Mouse (Mus musculus) CD4-positive helper T cell, adult 2 months (primary cell): Measurements from ENCODE around the gene Hoxa11.

Experiments
- DNase-seq: peaks from one replicate; pipeline ENCODE4 v3.0.0-alpha.2; 2012; ENCODE audit warnings: low read depth, missing footprints, low spot score

Gene Hoxa11

DNA sequence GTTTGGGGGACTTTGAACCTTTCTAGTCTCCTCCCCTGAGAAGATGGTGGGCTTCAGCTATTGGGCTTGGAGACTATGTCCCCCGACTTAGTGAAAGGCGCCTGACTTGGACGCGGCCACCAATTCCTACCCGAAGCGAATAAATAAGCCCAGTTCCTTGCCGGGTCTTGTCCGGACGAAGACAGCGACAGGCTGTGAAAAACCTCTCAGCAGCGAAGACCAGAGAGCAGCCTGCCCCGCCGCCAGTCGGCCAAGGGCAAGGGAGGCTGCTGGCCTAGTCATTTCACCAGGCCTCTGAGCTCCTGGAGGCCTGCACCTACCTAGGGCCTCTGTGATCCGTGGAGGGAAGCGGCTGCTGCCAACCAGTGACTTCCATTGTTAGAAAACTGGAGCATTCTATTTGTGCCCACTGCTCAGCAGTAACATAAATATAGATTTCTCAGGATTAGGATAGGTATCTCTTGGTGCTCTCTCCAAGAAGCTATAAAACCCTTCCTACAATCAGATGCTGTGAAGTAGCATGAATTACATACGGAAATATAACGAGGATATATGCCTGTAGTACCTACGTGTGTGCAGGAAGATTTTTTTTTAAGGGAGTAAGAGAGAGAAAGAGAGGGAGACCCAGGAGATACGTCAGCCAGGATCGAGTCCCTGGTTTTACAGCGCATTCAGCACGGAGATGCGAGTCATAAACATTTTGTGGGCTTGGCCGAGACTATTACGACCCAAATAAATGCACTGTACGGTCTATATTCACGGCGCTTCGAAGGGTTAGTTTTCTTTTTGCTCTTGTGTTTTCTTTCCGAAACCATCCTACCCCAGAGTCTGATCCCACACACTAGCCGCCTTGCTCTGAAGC is 25.4 kb downstream of the Hoxa11 start:
- no peak for DNase-seq

DNA sequence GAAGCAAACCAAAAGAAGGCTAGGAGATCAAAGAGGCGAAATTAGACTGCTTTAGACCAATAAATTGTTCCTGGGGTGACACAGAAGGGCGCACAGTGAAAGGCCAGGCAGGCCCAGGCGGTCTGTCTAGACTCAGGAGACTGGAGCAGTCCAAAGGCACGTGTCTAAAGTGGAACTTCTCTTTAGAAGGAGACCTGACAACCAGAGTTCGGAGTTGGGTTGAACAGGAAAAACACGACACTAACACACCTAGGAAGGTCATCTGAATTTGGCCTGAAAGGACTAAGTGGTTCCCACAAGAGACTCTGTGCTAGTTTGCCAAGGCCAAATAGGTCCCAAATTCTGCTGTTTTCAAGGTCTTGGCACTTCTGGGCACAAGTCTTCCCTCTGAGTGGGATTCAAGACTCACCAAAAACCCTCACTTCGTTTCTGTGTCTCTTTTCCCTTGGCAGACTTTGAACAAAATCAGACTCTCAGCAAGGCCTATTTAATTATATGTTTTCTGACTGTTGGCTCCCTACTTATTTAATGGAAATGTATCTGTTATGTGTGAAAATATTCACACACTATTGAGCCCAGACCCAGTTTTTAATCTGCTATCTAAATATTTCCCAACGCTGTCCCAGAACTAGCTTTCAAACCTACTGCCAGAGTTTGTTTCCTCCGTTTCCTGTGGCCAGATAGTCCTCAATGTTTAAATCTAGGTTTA is 26.2 kb downstream of the Hoxa11 start:
- DNase-seq: no peak

DNA sequence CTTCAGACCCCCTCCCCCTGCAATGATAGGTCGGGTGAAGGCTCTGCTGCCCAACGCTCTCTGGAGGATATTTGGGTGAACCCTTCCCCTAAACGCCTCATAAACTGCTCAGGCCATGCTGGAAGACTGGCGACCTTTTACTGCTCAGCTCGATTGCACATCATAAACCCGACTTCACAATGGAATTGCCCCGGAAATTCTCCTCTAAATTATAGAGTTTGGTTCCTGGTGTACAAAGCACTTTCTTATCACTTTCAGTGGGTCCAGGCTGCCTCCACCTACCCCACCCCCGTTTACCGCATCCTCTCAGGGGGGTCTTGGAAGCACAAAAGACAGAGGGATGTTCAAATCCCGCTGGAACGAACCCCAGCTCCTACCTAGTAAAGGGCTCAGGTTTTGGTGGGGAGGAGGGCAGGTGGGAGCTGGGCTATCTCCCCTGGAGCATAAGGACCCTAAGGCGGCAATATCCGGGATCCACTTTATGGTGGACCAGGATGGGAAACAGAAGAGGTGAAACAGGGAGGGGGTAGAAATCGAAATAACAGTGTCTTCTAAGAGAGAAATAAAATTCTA is 26.9 kb downstream of the Hoxa11 start:
- DNase-seq: no peak

DNA sequence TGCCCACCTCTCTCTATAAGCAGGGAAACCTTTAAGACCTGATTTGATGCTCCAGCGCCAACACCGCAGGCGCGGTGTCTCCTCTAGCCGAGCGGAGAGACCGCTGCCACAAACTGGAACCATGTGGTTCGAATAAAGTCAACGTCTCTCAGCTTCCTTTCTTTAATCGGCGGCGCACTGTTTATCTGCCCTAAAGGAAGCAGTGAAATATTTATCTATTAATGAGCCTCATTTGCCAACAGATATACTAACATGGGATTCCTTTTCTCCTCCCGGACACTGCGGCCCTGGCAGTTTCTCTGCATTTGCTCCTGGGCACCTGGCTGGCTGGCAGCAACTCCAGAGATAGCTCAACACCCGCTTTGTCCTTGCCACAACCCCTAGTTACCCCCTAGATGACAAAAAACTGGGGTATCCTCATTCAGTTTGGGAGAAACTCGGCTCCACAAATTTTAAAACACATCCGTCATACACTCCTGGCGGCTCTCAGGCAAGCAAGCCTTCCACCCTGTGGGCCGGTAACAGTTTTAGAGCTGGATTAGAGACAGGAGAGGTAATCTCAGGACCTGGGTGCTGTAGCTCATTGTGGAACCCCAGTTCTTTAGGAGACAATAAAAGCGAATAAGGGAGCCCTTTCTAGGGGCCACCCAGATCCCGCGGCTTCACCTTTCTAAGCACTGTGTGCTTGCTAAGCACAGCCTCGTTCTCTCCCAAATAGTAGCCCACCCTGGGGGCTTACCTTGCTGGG is 27.5 kb downstream of the Hoxa11 start:
- DNase-seq: peak; percentile 27

DNA sequence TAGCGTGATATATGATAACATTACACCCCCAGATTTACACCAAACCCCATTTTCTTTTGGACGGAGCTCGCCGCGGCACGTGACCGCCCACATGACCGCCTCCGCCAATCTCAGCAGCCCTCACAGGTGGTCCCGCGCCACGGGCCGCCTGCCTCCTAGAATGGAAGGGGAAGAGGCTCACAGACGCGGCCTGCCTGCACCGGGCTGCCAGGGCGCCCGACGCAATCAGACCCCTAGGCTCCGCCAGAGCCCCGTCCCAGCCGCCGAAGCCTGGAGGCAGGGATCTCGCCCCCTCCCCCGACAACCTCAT is 28.2 kb downstream of the Hoxa11 start:
- peak; percentile 58 for DNase-seq

DNA sequence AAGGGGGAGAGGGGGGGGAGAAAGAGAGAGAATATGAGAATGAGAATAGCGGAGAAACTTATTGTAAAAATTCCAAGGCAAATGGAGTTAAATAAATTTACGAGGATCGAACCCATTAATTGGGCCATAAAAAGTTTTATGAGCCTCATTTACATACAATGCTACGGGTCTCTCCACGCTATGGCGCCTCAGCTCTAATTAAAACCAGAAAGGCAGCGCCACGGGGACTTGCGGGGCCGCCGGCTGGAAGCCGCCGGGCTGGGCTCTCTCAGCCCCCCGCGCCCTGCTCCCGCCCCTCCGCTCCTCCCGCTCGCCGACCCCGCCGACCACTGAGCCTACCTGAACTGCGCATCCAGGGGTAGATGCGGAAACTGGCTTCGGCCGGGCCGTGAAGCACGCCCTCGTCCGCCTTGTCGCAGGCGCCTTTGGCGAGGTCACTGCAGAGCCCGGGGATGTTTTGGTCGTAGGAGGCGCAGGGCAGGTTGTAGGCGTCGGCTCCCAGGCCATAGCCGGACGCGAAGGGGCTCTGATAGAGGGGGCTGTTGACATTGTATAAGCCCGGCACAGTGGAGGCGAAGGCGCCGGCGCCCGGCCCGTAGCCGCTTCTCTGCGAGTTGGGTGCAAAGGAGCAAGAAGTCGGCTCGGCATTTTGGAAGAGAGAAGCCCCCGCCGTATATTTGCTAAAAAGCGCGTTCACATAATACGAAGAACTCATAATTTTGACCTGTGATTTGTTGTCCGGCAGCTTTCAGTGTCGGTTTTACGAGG is 28.7 kb downstream of the Hoxa11 start:
- peak; percentile 33 for DNase-seq

DNA sequence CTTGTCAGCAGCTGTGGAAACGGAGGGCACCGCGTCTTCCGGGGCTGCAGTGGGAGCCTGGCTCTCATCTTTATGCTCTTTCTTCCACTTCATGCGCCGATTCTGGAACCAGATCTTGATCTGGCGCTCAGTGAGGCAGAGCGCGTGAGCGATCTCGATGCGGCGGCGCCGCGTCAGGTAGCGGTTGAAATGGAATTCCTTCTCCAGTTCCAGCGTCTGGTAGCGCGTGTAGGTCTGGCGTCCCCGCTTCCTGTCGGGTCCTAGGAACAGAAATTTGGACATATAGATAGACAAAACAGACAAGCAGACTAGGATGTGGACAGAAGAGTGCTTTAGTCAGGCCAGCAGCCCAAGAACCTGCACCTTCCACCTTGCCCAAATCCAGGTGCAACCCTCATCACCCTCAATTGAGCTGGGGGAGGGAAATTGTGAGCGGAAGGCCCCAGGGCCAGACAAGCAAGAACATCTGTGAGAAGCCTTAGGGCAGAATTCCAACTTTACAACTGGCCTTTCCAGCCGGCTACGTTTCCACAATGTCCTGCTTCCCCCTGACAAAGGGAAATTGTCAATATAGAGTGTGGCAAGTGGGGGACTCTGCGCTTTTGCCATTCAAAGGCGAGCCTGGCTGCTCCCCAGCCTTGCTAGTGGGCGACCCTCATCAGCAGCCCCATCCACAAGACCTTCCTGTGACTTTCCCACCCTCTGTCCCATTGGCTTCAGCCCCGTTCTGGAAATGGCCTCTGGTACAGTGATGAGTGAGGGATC is 29.7 kb downstream of the Hoxa11 start:
- no peak for DNase-seq

DNA sequence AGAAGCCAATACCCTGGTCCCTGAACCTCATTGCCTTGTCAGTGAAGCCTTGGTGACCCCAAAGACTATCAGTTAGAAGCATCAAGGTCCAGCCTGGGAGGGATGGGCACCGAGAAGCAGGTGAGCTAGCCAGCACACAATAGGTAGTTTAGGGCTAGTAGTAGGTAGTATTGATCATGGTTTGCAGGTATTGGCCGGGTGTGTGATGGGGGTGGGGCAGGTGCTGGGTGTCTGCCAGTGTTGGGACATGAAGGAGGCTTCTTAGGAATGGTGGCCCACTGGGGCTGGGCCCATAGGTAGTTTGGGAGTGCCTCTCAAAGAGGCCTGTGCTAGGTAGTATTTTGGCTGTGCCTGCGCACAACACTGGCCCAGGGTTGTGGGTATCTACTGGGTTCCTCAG is 30.5 kb downstream of the Hoxa11 start:
- no peak for DNase-seq

DNA sequence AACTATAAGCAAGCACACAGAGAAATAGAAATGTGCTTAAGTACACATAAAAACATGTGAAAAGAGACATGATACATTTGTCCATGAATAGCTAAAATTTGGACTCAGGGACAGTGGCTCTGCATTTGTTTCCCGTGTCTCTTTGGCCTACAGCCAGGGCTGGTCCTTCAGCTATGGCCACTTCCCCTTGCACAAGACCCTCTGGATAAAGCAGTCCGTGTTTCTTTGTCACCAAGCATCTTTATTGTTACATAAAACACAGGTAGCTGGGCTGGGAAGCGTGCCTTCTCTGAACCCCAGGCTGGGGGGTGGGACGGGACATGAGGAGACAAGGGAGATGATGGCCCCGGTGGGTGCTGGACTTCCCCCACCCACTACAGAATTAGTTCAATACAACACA is 31.3 kb downstream of the Hoxa11 start:
- DNase-seq: no peak

DNA sequence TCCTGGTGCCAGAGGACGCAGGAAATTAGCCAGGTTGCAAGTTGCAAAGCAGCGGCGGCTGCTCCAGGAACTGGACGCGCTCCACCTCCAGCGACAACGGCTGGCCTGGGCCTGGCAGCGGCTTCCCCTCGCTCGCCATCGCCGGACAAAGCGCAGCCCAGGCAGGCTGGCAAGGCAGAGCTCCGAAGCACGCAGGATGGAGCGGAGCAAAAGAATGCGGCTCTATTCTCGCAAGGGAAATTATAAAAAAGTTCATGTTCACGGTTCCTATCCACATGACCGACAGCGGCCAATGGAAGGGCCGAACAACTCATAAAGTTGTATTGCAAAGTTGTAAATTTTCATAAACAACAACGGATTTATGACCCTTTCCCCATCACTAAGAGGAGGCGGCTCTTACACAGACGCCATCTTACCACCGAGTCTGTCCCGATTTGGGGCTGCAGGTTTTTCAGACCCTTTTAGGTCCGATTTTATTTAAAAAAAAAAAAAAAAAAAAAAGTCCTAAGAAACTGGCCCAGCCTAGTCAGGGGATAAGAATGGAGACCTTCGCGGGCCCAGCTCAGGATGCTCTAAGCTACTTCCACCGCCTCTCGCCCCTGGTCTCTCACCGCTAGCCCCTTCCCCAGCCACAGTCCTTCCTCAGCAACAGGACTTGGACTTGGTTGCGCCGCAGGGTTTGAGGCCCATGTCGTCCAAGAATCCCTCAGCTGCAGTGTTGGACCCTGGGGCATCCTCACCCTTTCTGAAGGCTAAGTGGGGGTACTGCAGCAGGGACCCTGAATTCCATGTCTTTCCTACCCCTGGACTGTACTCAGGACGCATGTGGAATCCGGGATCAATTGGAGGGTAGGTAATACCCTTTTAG is 32.3 kb downstream of the Hoxa11 start, which contains the start of the genes Hoxa3 and Gm28308:
Gene Hoxa3 (minus strand): TSS at position 218 of the 868 bp plus-strand sequence.
Gene Gm28308 (minus strand): TSS at position 221 of the 868 bp plus-strand sequence.
- DNase-seq: no peak

DNA sequence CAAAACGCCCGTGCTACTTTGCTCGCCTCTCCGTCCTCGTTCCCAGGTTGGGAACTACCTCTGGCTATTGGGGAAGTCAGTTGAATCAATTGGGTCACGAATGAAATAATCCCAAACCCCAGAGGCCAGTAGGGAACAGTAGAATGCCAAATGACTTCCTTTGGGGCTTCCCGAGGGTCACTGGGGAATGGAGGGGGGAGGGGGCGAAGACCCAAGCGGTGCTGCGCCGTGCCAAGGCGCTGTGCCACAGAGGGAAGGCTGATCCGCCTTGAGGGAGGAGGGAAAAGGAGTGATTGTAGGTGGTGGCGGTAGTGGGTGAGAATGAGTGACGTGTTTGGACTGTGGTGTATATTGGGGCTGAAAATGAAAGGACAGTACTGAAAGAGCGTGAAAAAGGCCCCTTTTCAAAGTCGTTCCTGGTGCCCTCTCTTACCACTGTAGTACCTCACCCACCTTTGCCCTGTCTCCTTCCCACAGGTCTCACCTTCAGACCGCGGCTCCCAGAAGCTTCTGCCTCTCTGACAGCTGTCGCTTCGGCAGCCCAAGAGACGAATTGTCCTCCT is 33.0 kb downstream of the Hoxa11 start:
- DNase-seq: peak; percentile 41

DNA sequence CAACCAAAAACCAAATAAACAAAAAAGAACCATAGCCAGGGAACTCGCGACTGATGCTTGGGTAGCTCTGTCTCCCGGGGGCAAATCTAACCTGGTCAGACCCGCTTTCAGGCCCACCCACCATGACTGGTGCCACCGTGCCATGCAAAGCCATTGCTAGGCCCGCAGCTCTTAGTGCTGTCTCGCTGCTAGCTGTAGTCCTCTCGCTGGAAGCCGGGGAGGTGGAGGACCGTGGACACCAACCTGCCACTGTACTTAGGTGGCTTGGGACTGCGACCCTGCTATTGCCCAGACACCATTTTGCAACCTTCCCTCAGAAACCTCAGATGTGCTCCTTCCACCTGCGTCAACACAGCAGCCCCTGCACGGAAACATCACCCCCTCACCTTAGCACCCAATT is 33.6 kb downstream of the Hoxa11 start:
- DNase-seq: no peak

DNA sequence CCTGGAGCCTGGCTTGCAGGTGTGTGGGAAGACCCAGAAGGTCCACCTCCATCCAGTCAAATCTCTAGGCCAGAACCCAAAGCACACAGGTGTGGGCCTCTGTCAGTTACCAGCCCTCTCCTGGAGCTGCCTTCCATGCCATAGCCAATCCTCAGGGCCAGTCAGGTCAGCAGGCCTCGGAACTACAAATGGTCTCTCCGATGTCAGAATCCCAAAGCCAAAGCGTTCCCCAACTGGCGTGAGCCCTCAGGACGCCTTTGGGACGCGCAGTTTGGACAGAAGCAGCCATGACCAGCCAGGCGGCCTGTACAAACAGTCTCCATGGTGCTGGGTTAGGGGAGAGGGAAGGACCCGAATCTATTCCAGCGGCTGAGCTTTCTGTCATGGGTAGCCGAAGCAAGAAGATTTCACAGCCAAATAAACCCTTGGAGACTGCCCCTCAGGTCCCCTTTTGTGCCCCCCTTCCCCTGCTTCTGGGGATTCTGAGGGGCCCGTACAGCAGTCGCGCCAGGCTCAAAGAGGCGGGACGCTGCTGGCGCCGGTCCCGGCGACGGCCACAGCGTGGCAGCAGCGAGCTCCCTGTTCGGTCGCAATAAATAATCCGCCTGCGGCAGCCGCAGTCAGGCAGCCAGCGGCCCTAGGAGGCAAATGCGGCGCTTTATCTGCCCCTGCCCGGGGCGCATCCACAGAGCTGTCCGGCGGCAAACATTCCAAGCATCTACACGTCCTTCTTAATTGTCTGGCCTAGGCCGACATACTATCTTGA is 34.3 kb downstream of the Hoxa11 start:
- DNase-seq: peak; percentile 71

DNA sequence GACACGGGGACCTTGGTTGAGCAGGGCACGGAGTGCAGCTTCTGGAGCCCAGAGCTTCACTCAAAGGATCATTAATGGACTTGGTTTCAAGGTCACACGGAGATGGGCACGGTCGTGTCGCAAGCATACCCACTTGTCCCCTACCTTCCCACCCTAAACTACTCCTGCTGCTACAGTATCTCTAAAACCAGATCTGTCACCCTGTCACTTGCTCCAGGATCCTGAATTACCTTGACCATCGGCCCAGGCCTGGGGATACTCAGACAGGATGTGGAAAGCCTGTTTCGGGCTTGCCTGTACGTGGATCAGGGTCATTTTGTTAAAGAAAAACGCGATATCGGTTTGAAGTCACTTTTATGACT is 35.9 kb downstream of the Hoxa11 start:
- no peak for DNase-seq

DNA sequence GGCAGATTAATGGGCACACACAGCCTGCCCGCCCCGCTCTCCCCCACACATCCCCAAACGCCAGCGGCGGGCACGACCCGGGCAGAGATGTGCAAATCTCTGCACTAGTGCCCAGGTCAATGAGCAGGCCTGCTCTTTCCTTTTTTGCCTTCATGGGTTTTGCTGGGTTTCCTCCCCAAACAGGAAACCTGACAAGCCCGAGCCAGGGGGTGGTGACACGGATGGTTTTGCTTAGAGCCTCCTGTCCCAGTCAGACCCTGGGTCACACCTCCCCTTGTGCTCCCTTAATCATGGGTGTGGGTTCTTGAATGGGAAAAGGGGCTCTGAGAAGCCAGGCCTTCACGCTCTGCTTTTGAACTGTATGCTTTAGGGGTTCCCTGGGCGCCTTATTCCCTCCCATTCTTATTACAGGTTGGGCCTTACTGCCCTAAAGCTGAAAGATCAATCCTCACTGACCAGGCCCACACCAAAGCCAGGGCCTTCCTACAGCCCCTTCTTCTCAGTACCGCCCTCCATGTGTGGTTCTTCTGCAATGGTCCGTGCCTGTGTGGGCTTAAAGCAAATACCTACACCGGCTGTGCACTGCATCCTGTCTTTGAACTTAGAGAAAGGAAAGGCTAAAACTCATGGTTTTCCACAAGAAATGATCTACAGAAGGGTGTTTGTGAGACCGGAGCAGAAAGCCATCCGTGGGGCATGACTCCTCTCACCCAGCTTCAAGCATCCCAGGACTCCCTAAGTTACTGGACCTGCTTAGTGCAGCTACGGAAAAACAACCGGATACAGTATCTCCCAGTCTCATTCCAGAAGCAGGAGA is 36.5 kb downstream of the Hoxa11 start:
- DNase-seq: no peak

DNA sequence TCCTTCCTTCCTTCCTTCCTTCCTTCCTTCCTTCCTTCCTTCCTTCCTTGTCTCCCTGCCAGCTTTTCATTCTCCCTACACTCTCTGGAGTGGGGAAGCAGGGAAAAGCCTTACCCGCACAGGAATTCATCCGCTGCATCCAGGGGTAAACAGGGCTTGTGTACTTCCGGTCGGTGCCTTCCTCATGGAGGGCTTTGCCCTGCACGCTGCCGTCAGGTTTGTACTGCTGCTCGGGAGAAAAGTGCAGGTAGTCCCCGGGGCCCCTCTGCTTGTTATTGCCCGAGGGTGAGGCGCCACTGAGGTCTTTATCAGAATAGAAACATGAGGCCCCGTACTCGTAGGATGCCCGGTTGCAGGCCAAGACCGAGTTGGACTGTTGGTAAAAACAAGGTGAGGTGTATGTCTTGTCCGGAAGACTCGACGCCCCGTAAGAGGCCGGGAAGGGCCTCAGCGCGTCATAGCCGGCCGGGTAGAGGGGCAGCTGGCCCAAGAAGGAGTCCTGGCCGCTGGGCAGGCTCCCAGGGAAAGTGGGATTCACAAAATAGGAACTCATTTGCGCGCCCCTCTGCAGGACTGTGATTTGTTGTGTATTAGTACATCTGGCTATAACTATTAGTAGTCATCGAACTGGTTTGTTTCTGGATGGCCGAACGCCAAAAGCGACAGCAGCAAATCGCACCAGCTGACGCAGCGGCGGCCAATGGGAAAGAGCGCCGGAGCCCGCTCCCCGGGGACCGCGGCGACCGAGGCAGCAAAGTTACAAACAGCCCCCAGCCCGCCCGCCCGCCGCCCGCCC is 37.3 kb downstream of the Hoxa11 start, which contains the start of gene Hoxa6:
Gene Hoxa6 (minus strand): TSS at position 651 of the 796 bp plus-strand sequence.
- DNase-seq: no peak

DNA sequence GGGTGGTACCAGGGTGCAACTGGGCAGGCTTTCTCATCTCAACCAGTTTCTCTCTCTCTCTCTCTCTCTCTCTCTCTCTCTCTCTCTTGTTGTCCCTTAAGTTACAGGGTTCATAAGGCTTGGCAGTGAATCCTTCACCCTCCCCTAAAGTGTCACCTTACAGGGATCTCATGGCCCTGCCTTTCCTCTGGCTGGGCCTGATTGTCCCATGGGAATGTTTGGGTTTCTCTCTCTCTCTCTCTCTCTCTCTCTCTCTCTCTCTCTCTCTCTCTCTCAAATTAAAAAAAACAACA is 38.0 kb downstream of the Hoxa11 start:
- no peak for DNase-seq
